Mouse (Mus musculus) layer of hippocampus, postnatal 10 days (tissue): ENCODE measurements around the gene Lce3d. TPM values are rescaled to one million over a fixed set of nuclear protein-coding genes. Genes with fewer than 3 reads are reported as not detected.

Experiments used
- DNase-seq, 2 experiments: peaks; one replicate each; pipeline ENCODE4 v3.0.0; 2021; ENCODE audit warnings: low spot score in 2 of 2
- long read RNA-seq: library from polyadenylated mRNA; stranded (forward); transcript quantifications from one replicate; pipeline ENCODE4 v2.0.0, GENCODE M21; 2023
- total RNA-seq, 2 experiments: library from RNA; stranded (reverse); gene quantifications; 2 replicates each; pipeline ENCODE4 v1.2.3; 2021

The Lce3d gene
- total RNA-seq, result not detected
- long read RNA-seq, result 0 reads

GRCm38 (mm10) chr3:92957090-92957489, at the start of gene Lce3d:
Lce3d (plus strand) TSS chr3:92957390.
- DNase-seq, result no peak

- peak in 1 of 2 experiments; percentile 23 for DNase-seq
Measured at GRCm38 (mm10) chr3:92907571-92907970, 49.6 kb upstream of the Lce3d start.

- DNase-seq, result peak in 1 of 2 experiments; percentile 22
Measured at GRCm38 (mm10) chr3:92920364-92920763, 36.8 kb upstream of the Lce3d start.

GRCm38 (mm10) chr3:92926130-92926529, 31.1 kb upstream of the Lce3d start, which contains the start of gene Lce3a:
Lce3a (minus strand) TSS chr3:92926230.
- no peak for DNase-seq

GRCm38 (mm10) chr3:92932679-92933078, 24.5 kb upstream of the Lce3d start, which contains the start of gene Lce3b:
Lce3b (plus strand) TSS chr3:92932979.
- no peak for DNase-seq

- no peak for DNase-seq
Measured at GRCm38 (mm10) chr3:92944186-92944585, 13.0 kb upstream of the Lce3d start, which contains the start of gene Lce3c. Lce3c (plus strand) TSS chr3:92944486.

GRCm38 (mm10) chr3:92966761-92967160, 9.6 kb downstream of the Lce3d start, which contains the start of gene Lce3e:
Lce3e (plus strand) TSS chr3:92967061.
- no peak for DNase-seq

GRCm38 (mm10) chr3:92978484-92978883, 21.3 kb downstream of the Lce3d start:
- DNase-seq, result no peak

GRCm38 (mm10) chr3:92991926-92992325, 34.7 kb downstream of the Lce3d start, which contains the start of gene Lce3f:
Lce3f (plus strand) TSS chr3:92992226.
- DNase-seq, result no peak

GRCm38 (mm10) chr3:92998691-92999090, 41.5 kb downstream of the Lce3d start:
- peak; percentile 71 to 76 for DNase-seq

GRCm38 (mm10) chr3:93000621-93001020, 43.4 kb downstream of the Lce3d start:
- DNase-seq, result no peak

- no peak for DNase-seq
Measured at GRCm38 (mm10) chr3:93002843-93003242, 45.7 kb downstream of the Lce3d start.

Other genes with a start within 250 kb of the Lce3d start
- not detected for gene Lce1e, start 248.3 kb upstream of the Lce3d start, total RNA-seq
- gene Lce1f, start 237.0 kb upstream of the Lce3d start, total RNA-seq, result not detected
- not detected for gene Gm38119, start 218.3 kb upstream of the Lce3d start, total RNA-seq
- not detected for gene Lce1g, start 205.1 kb upstream of the Lce3d start, total RNA-seq
- not detected for gene Lce1h, start 192.3 kb upstream of the Lce3d start, total RNA-seq
- gene Lce1i, start 178.5 kb upstream of the Lce3d start, total RNA-seq, result not detected
- not detected for gene Lce1j, start 166.9 kb upstream of the Lce3d start, total RNA-seq
- not detected for gene Lce1k, start 149.5 kb upstream of the Lce3d start, total RNA-seq
- gene Kprp, start 130.1 kb upstream of the Lce3d start, total RNA-seq, result not detected
- gene Lce1l, start 106.1 kb upstream of the Lce3d start, total RNA-seq, result not detected
- gene 2310050C09Rik, start 87.2 kb upstream of the Lce3d start, total RNA-seq, result not detected
- not detected for gene Lce3a, start 31.2 kb upstream of the Lce3d start, total RNA-seq
- not detected for gene Lce3b, start 24.4 kb upstream of the Lce3d start, total RNA-seq
- gene Lce3c, start 12.9 kb upstream of the Lce3d start, total RNA-seq, result not detected
- not detected for gene Lce3e, start 9.7 kb downstream of the Lce3d start, total RNA-seq
- gene Lce3f, start 34.8 kb downstream of the Lce3d start, total RNA-seq, result not detected
- gene Crct1, start 58.3 kb downstream of the Lce3d start, total RNA-seq, result not detected
- gene Lce1m, start 61.7 kb downstream of the Lce3d start, total RNA-seq, result not detected
- gene Gm4858, start 111.4 kb downstream of the Lce3d start, total RNA-seq, result not detected
- gene Crnn, start 187.4 kb downstream of the Lce3d start, total RNA-seq, result not detected
- gene Flg2, start 239.9 kb downstream of the Lce3d start, total RNA-seq, result not detected